Mouse (Mus musculus) hindbrain, embryonic 10.5 days (tissue): Measurements from ENCODE around the gene Abo. TPM values are rescaled to one million over a fixed set of nuclear protein-coding genes. Genes with fewer than 3 reads are reported as not detected.
"Not testable (repeated sequence)": the region's sequence is repeated elsewhere in the genome, so short reads cannot be mapped to it uniquely, and the experiment has no call there.

Experiments
- DNase-seq: peaks from one replicate; pipeline ENCODE4 v3.0.0-alpha.2; 2017; ENCODE audit warnings: low spot score
- H3K27ac ChIP-seq: fragments of 300-500 bp; sonication (generic); 2 replicates; pipeline ENCODE4 v1.5.1; 2016; ENCODE audit warnings: mild to moderate bottlenecking, moderate library complexity
- H3K27me3 ChIP-seq: fragments of 300-500 bp; sonication (generic); 2 replicates; pipeline ENCODE4 v1.6.1; 2016; ENCODE audit warnings: mild to moderate bottlenecking; ENCODE audit not compliant: poor library complexity, insufficient read depth, severe bottlenecking
- H3K36me3 ChIP-seq: fragments of 300-500 bp; sonication (generic); 2 replicates; pipeline ENCODE4 v1.6.1; 2016; ENCODE audit warnings: mild to moderate bottlenecking, moderate library complexity
- H3K4me1 ChIP-seq: fragments of 300-500 bp; sonication (generic); replicated peaks from 2 replicates; pipeline ENCODE4 v1.6.1; 2016; ENCODE audit warnings: mild to moderate bottlenecking
- H3K4me3 ChIP-seq: fragments of 300-500 bp; sonication (generic); 2 replicates; pipeline ENCODE4 v1.5.1; 2016; ENCODE audit warnings: mild to moderate bottlenecking, moderate library complexity
- H3K9me3 ChIP-seq: fragments of 300-500 bp; sonication (generic); 2 replicates; pipeline ENCODE4 v1.6.1; 2016; ENCODE audit warnings: mild to moderate bottlenecking, moderate library complexity
- WGBS: fragments of 180-500 bp; shearing (Covaris S2); methylation state at CpG from one replicate; pipeline ENCODE4 v1.1.7; 2016; 5-methylcytosine and 5-hydroxymethylcytosine counted together
- polyA plus RNA-seq: library from polyadenylated mRNA; unstranded; fragments of >200 nt; fragmentation: Nextera tagmentation; extraction: Ambion mirVana; gene quantifications from 2 replicates; pipeline ENCODE4 v1.2.1, GENCODE M21; 2016

The Abo gene
- polyA plus RNA-seq, 1 experiment from 2014 or later: not detected

- Histone ChIP-seq H3K4me1 (peaks cover 39% of the 10 kb centered on the region), H3K9me3 (no peaks in the 10 kb centered on the region), H3K27ac (peak overlapping the region; percentile 90), H3K4me3 (peak overlapping the region; percentile 87), H3K36me3 (peaks cover 65% of the 10 kb centered on the region), H3K27me3 (no peaks in the 10 kb centered on the region)
- WGBS: 13% methylated on average over 7 of the region's 7 CpGs
- DNase-seq: no peak
Observed at GRCm38 (mm10) chr2:26903311-26903710, 38.5 kb upstream of the Abo start.

GRCm38 (mm10) chr2:26902467-26903220, 37.9 kb upstream of the Abo start, which contains the start of gene Surf6:
TSS of gene Surf6 (minus strand) at chr2:26902879.
- H3K4me3 ChIP-seq: peak within 1 kb of the TSS; percentile 87
- WGBS: under 1% methylated on average over 41 of the region's 41 CpGs

GRCm38 (mm10) chr2:26901834-26902400, 37.1 kb upstream of the Abo start:
- Histone ChIP-seq H3K4me3 (peak overlapping the region; percentile 87), H3K36me3 (peaks cover 65% of the 10 kb centered on the region), H3K27ac (peak overlapping the region; percentile 90), H3K27me3 (no peaks in the 10 kb centered on the region), H3K9me3 (no peaks in the 10 kb centered on the region), H3K4me1 (peaks cover 27% of the 10 kb centered on the region)
- WGBS: 16% methylated on average over 7 of the region's 7 CpGs
- DNase-seq: no peak

More at GRCm38 (mm10) chr2:26902467-26903220, 37.9 kb upstream of the Abo start, which contains the start of gene Surf6:
- H3K27ac ChIP-seq: peak within 1 kb of the TSS; percentile 90
- peak; percentile 97 for DNase-seq
- no peaks in the 10 kb centered on the region for H3K9me3 ChIP-seq
- peaks cover 65% of the 10 kb centered on the region for H3K36me3 ChIP-seq
- H3K4me1 ChIP-seq: peaks cover 32% of the 10 kb centered on the region
- no peaks in the 10 kb centered on the region for H3K27me3 ChIP-seq

GRCm38 (mm10) chr2:26900731-26901130, 36.0 kb upstream of the Abo start:
- no peak for DNase-seq
- no peak overlapping the region for H3K4me3 ChIP-seq
- WGBS: 83% methylated on average over 1 of the region's 1 CpGs
- H3K27ac ChIP-seq: no peak overlapping the region
- H3K27me3 ChIP-seq: no peaks in the 10 kb centered on the region
- peaks cover 27% of the 10 kb centered on the region for H3K4me1 ChIP-seq
- H3K9me3 ChIP-seq: no peaks in the 10 kb centered on the region
- peaks cover 65% of the 10 kb centered on the region for H3K36me3 ChIP-seq

GRCm38 (mm10) chr2:26895898-26896297, 31.1 kb upstream of the Abo start:
- no peaks in the 10 kb centered on the region for H3K27me3 ChIP-seq
- H3K27ac ChIP-seq: no peak overlapping the region
- H3K4me3 ChIP-seq: no peak overlapping the region
- peaks cover 95% of the 10 kb centered on the region for H3K36me3 ChIP-seq
- 92% methylated on average over 4 of the region's 4 CpGs for WGBS
- no peak for DNase-seq
- no peaks in the 10 kb centered on the region; the same call in 1 of the 2 replicates for H3K4me1 ChIP-seq
- no peaks in the 10 kb centered on the region for H3K9me3 ChIP-seq

GRCm38 (mm10) chr2:26886170-26886569, 21.4 kb upstream of the Abo start:
- H3K27ac ChIP-seq, H3K4me1 ChIP-seq, H3K4me3 ChIP-seq, DNase-seq, H3K27me3 ChIP-seq: not testable (repeated sequence)
- peaks cover 12% of the 10 kb centered on the region for H3K9me3 ChIP-seq
- peaks cover 43% of the 10 kb centered on the region for H3K36me3 ChIP-seq
- 64% methylated on average over 4 of the region's 4 CpGs for WGBS

- H3K4me3 ChIP-seq, H3K27me3 ChIP-seq, DNase-seq, H3K4me1 ChIP-seq, H3K27ac ChIP-seq: not testable (repeated sequence)
- peaks cover 12% of the 10 kb centered on the region for H3K9me3 ChIP-seq
- WGBS: 78% methylated on average over 2 of the region's 2 CpGs
- peaks cover 37% of the 10 kb centered on the region for H3K36me3 ChIP-seq
Observed at GRCm38 (mm10) chr2:26885541-26885940, 20.8 kb upstream of the Abo start.

GRCm38 (mm10) chr2:26878571-26878970, 13.8 kb upstream of the Abo start:
- peaks cover 8% of the 10 kb centered on the region for H3K9me3 ChIP-seq
- DNase-seq: no peak
- H3K36me3 ChIP-seq: no peaks in the 10 kb centered on the region
- no peak overlapping the region for H3K27ac ChIP-seq
- H3K4me1 ChIP-seq: no peaks in the 10 kb centered on the region
- no peak overlapping the region for H3K4me3 ChIP-seq
- H3K27me3 ChIP-seq: no peaks in the 10 kb centered on the region

GRCm38 (mm10) chr2:26870666-26871065, 5.9 kb upstream of the Abo start:
- 0 out of 2 replicates have a peak, but pooled peaks cover 3% of the 10 kb centered on the region for H3K27me3 ChIP-seq
- no peaks in the 10 kb centered on the region for H3K4me1 ChIP-seq
- no peaks in the 10 kb centered on the region for H3K9me3 ChIP-seq
- no peaks in the 10 kb centered on the region for H3K36me3 ChIP-seq
- H3K27ac ChIP-seq: no peak overlapping the region
- H3K4me3 ChIP-seq: no peak overlapping the region
- 66% methylated on average over 6 of the region's 6 CpGs for WGBS
- no peak for DNase-seq

- H3K4me3 ChIP-seq: no peak overlapping the region
- no peaks in the 10 kb centered on the region for H3K27me3 ChIP-seq
- H3K27ac ChIP-seq: no peak overlapping the region
- no peak for DNase-seq
- 80% methylated on average over 3 of the region's 3 CpGs for WGBS
- H3K9me3 ChIP-seq: no peaks in the 10 kb centered on the region
- no peaks in the 10 kb centered on the region for H3K36me3 ChIP-seq
- H3K4me1 ChIP-seq: no peaks in the 10 kb centered on the region
Observed at GRCm38 (mm10) chr2:26862856-26863255, 1.9 kb downstream of the Abo start.

GRCm38 (mm10) chr2:26847706-26848105, 17.1 kb downstream of the Abo start:
- Histone ChIP-seq H3K27ac (no peak overlapping the region), H3K27me3 (no peaks in the 10 kb centered on the region), H3K36me3 (no peaks in the 10 kb centered on the region), H3K4me1 (no peaks in the 10 kb centered on the region), H3K4me3 (no peak overlapping the region), H3K9me3 (peaks cover 7% of the 10 kb centered on the region; the same call in 1 of the 2 replicates)
- 59% methylated on average over 2 of the region's 2 CpGs for WGBS
- DNase-seq: peak; percentile 11

- Histone ChIP-seq H3K36me3 (no peaks in the 10 kb centered on the region), H3K9me3 (no peaks in the 10 kb centered on the region), H3K4me3 (no peak overlapping the region), H3K27me3 (no peaks in the 10 kb centered on the region), H3K27ac (no peak overlapping the region), H3K4me1 (no peaks in the 10 kb centered on the region)
- no peak for DNase-seq
- 91% methylated on average over 2 of the region's 2 CpGs for WGBS
Observed at GRCm38 (mm10) chr2:26832478-26832877, 32.3 kb downstream of the Abo start.

- no peak for DNase-seq
- H3K4me1 ChIP-seq: 0 out of 2 replicates have a peak, but pooled peaks cover 2% of the 10 kb centered on the region
- no peaks in the 10 kb centered on the region for H3K9me3 ChIP-seq
- no peak overlapping the region for H3K27ac ChIP-seq
- no peak overlapping the region for H3K4me3 ChIP-seq
- WGBS: 91% methylated on average over 1 of the region's 1 CpGs
- no peaks in the 10 kb centered on the region for H3K27me3 ChIP-seq
- no peaks in the 10 kb centered on the region for H3K36me3 ChIP-seq
Observed at GRCm38 (mm10) chr2:26828047-26828446, 36.7 kb downstream of the Abo start.
